Mouse (Mus musculus) left cerebral cortex, postnatal 10 days (tissue): Measurements from ENCODE around the gene Gm10295. TPM values are rescaled to one million over a fixed set of nuclear protein-coding genes. Genes with fewer than 3 reads are reported as not detected.

ENCODE experiments used
- DNase-seq, 2 experiments: peaks; one replicate each; pipeline ENCODE4 v3.0.0; 2021 to 2022; ENCODE audit warnings: low spot score in 2 of 2, mixed read lengths in 1 of 2; ENCODE audit errors: extremely low spot score in 1 of 2
- intact Hi-C: fragments of 180-260 bp; cut with DNase I; formaldehyde crosslinking; loops from one replicate; pipeline ENCODE4 v1.15.1; 2025
- total RNA-seq, 2 experiments: library from RNA; stranded (reverse); gene quantifications; 2 replicates each; pipeline ENCODE4 v1.2.3; 2021

Gm10295 gene
- not detected for total RNA-seq

DNA sequence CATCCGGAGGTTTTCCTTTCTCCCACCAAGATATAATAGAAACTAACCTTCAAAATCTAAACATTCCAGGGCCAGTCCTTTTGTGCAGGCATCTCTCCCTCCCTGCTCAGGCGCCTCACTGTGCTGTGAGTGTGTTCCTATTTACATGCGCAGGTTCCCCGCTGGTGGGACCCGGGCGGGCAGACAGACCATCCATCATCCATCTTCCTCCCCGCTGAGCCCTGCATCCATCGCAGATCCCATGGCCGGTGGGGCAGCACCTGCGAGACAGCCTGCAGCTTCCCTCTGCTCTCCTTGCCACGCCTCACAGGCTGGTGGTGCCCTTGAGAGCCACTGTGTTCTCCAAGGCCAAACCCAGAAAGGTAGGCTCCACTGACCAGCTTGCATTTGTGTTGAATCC is at the start of gene Gm10295:
Gene Gm10295 (minus strand): TSS at position 122 of the 400 bp plus-strand sequence.
- DNase-seq: peak in 1 of 2 experiments; percentile 25
- intact Hi-C loops: no loop called here

DNA sequence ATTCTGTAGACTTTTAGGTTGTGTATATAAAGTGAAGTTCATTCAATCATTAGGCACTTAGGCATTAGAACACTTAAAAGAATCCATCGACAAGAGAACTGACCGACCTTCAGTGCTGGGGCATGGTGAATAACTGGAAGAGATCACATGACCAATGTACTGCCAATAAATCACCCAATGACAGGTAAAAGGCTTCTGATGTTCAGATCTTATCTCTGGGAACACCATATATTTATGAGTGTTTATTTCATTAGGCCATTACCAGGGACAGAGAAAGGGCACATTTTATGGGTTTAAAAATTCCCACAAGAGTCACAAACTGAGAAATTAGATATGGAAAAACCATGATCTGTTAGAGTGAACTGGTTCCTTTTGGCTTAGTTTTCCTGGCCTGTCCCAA is 49.7 kb upstream of the Gm10295 start:
- intact Hi-C loops: no loop called here
- no peak for DNase-seq

DNA sequence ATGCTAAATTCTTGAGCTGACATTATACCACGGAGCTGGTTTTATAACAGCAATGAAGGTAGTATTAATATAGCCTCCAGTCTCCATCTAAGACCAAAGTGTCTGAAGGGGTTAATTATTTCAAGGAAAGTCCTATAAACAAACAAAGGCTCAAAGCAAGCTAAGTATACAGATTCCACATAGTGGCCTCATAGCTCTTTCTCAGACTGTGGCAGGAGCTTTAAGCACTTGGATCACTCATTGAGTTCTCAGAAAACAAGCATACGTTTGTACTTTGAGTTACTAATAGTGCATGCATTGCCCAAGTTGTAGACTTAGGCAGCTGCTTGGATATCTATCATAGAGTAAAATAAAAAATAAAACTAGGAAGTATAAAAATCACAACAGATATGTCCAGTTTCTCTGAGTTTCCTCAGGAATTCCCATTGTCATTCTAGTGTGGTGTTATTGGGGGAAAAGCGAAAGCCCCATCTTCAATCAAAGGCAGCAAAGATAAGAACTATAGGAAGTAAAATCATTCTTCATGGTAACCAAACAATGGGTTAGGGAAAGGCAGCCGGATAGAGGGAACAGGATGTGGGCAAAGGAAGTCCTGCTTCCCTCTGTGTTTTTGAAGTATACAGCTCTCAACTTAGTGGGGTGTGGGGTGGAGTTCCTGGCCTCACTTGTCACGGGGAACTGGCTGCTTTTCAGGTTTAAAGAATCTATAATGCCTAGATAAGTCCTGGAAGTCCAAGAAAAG is 48.8 kb upstream of the Gm10295 start:
- no peak for DNase-seq
- intact Hi-C loops: no loop called here

- no peak for DNase-seq
- intact Hi-C loops: no loop called here
Observed at GRCm38 (mm10) chr7:71398959-71399756, 47.9 kb upstream of the Gm10295 start.

DNA sequence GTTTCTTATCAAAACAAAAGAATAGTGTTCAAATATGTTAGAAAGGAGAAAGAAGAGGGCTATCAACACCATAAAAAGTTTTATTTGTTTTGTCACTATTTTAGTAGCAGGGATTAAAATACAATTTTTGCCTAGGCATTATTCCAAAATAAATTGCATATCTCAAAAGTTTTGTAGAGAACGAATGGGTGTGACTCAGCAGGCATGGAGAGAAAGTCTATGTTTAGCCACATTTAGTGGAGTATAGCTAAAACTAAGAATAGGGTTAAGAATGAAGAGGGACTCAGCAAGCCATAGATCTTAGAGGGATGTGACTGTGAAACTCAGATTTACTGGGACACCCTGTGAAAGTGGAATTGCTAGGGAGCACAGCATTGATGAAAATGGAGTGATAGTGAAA is 47.1 kb upstream of the Gm10295 start:
- intact Hi-C loops: no loop called here
- DNase-seq: no peak

DNA sequence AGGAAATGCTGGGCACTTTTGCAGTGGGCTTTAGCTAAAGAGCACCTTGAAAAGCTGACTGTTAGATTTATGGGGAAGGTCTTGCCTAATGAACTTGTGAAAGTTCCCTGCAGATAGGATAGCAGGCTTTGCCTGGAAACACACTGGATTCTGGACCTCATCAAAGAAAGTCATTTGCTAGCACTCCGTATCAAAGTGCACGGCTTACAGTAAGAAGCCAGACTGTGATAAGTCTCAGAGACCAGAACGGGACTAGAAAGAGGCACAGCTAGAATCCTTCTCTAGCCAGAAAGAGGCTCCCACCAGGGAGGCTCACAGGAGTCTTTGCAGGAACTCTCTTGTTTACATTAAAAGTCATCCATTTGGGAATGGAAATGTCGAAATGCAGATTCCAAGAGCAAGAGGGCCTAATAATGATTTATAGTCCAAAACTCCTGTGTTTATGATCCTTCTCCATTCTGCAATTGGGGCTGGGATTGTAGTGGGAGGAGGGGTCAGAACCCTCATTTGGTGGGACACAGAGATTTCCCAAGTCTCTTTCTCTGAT is 41.6 kb upstream of the Gm10295 start:
- no peak for DNase-seq
- intact Hi-C loops: no loop called here

- intact Hi-C loops: no loop called here
- DNase-seq: no peak
Observed at GRCm38 (mm10) chr7:71391333-71391732, 40.0 kb upstream of the Gm10295 start.

DNA sequence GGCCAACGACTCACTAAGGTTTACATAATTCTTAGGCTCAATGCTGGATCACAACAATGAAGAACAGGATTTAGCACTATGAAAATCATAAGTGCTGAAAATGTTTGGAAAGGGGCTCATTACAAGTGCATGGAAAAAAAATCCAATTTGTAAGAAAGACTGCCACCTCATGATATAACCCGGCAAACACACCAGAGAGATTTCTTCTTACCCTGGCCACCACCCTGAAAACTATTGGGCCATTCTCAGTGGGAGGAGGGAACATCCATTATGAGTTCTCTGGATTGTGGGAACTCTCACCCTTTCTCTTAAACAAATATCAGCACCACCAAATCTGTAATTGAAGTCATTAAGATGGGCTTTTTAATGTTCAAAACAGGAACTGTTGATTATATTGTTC is 39.0 kb upstream of the Gm10295 start:
- intact Hi-C loops: no loop called here

GRCm38 (mm10) chr7:71386050-71386449 is 34.8 kb upstream of the Gm10295 start:
- DNase-seq: no peak
- intact Hi-C loops: loop anchor here (10.0 kb wide), 1 partner anchor 479 kb away; no protein-coding TSS in a partner anchor

More for the DNA sequence above, 39.0 kb upstream of the Gm10295 start:
- no peak for DNase-seq

DNA sequence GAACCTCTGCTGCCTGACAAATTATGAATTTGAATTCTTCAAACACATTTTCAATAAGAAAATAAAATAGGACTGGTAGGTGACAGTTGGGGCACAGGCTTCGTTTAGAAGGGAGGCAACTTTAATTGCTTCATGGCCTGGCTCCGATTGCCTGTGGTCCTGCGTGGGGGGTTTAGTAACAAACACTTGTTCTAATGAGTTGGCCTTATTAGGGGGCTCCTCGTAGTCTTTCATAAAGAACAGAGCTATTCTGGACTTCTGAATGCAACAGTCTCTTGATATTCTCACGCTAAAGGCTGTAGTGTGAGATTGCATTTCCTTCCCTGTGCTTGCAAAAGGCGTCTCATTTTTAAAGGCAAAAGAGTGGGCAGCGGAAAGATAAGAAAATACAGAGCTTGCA is 33.6 kb upstream of the Gm10295 start:
- DNase-seq: no peak

GRCm38 (mm10) chr7:71383341-71384130 is 32.3 kb upstream of the Gm10295 start:
- intact Hi-C loops: loop anchor here (5.0 to 10.0 kb wide), 3 partner anchors 481 to 1036 kb away; no protein-coding TSS in a partner anchor
- DNase-seq: peak; percentile 8 to 43

More for the DNA sequence above, 33.6 kb upstream of the Gm10295 start:
- intact Hi-C loops: loop anchor here (5.0 to 10.0 kb wide), 3 partner anchors 480 to 1038 kb away; no protein-coding TSS in a partner anchor

- no peak for DNase-seq
- intact Hi-C loops: loop anchor here (5.0 to 10.0 kb wide), 3 partner anchors 485 to 1033 kb away; no protein-coding TSS in a partner anchor
Observed at GRCm38 (mm10) chr7:71379826-71380825, 28.8 kb upstream of the Gm10295 start.

- intact Hi-C loops: no loop called here
- peak; percentile 38 to 40 for DNase-seq
Observed at GRCm38 (mm10) chr7:71378812-71379760, 27.8 kb upstream of the Gm10295 start.

DNA sequence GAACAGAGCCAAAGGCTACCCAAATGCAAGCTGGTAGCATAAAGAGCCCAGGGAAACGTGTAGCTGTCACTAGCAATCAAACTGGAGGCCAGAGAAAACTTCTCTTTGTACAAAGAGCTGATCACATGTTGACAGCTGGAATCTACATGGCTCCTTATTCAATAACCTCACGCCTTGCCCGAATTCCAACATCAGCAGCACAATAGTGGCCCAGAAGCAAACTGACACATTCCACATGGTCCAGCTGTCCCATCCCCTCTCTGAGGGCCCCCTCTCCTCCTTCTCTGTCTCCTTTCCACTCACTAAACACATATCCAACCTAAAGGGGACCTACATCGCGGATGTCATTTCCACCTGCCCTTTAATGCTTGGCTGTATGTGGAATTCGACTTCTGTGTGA is 26.7 kb upstream of the Gm10295 start:
- intact Hi-C loops: no loop called here
- DNase-seq: no peak

GRCm38 (mm10) chr7:71374059-71374458 is 22.8 kb upstream of the Gm10295 start:
- no peak for DNase-seq
- intact Hi-C loops: no loop called here

- intact Hi-C loops: no loop called here
- no peak for DNase-seq
Observed at GRCm38 (mm10) chr7:71371916-71372315, 20.6 kb upstream of the Gm10295 start.

- DNase-seq: no peak
- intact Hi-C loops: no loop called here
Observed at GRCm38 (mm10) chr7:71370746-71371145, 19.5 kb upstream of the Gm10295 start.
